Mouse (Mus musculus) fibroblast of lung, adult 2 months (primary cell): ENCODE results near the gene Rpgrip1l.

Experiments
- DNase-seq: peaks from one replicate; pipeline ENCODE4 v3.0.0-alpha.2; 2011; ENCODE audit warnings: low read depth

Gene Rpgrip1l

DNA sequence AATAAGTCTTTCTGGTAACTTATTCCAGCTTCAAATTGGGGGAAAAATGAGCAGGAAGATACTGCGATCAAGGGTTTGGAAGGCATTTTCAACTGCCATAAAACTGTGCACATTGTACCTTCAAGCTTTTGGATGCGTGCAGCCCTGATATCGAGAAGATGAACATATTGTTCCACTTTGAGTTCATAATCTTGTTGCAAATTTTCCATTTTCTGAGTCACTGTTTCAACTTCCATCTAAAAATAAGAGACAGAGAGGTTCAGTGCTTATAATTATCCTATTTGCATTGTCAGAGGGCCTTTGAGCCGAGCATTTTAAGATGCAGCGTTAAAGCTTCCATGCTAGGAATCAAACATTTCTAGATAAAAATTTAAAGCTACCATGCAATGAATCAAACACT lies 39.6 kb downstream of the Rpgrip1l start:
- no peak for DNase-seq

DNA sequence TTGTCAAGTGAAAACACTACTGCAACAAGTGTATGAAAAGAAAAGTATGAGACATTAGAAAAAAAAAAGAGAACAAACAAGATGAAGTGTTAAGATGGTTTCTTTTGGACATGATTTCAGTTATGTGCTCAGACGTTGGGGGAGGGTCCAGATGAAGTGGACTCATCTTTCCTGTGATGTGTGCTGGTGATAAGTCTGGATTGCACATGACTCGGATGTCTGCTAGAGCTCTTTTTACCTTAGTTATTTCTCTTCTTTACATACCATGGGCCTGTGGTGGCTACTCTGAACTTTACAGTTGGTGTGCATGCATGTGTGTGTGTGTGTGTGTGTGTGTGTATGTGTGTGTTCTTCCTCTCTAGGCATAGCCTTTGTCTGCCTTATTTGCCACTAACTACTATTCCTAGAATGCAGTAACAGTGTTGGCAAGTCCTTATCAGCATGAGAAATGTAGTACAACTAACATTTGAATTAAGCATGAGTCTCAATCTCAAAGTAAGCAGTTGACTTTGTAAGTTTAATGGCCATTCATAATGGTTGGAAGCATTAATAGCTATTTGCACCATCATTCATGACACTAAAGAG lies 43.6 kb downstream of the Rpgrip1l start:
- DNase-seq = no peak

DNA sequence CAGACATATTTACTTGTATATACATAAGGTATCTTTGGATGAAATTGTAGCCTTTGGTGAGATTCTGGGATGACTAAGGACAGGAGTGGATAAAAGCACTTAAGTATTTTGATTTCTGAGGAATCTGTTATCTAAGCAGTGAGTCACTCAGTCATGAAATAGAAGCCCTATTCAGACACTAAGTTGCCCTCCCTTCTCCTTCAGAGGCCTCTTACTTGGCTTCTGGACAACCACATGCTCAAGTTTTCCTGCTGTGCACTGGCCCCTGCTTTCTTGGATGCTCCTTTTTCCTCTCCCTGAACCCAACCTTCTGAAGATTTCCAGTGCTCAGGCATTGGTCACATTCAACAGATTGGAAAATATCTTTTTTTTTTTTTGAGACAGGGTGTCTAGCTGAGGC lies 48.5 kb downstream of the Rpgrip1l start:
- DNase-seq = no peak

DNA sequence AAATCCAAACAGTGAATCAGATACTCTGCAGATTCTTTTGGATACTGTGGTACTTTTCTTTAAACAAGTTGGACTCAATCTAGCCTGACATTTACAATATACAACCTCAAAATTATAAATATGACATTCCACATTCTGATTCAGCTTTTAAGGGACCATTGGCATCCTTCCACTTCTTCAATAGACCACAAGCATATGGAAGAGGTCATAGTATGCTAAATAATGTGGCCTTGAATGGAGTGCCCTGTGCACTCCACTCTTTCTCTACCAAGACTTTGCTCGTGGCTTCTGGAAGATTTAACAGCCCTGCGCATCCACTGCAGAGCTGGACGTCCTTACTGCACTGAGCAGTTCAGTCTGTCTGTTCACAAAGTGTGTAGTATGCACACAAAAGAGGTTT lies 49.1 kb downstream of the Rpgrip1l start:
- DNase-seq = no peak

DNA sequence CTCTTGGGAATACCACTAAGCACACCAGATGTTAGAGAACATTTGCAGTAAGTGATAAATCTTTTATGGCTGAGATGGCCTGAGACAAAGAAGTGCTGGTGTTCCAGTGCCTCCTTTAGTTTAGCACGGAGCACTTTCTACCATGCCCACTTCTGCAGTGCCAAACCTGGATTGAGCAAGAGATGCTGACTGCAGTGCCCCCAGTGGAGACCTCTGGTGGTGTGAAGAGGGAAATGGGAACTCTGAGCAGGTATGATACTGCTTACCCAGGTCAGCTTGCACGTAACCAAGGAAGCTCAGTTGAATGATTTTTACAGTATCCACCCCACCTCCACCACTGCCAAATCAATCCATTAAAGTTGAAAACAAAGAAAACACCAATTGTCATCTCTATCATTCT lies 51.5 kb downstream of the Rpgrip1l start:
- DNase-seq = no peak

DNA sequence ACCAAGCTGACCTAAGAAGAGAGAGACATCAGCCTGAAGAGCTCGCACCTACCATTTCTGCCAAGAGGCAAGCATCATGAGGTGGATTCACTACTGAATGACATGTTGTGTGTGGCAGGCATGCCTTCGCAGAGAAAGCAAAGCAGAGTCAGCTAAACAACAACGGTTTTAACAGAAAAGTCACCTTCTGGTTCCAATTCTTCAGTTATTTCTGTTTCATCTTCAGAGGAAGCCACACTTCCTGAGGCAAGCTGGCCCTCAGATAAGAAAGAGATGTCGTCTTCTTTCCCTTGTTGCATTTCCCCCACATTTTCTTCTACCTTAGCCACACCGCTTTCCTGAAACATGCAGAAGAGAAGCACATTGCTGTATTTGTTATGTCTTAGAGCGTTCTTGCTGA lies 62.1 kb downstream of the Rpgrip1l start:
- DNase-seq = no peak

DNA sequence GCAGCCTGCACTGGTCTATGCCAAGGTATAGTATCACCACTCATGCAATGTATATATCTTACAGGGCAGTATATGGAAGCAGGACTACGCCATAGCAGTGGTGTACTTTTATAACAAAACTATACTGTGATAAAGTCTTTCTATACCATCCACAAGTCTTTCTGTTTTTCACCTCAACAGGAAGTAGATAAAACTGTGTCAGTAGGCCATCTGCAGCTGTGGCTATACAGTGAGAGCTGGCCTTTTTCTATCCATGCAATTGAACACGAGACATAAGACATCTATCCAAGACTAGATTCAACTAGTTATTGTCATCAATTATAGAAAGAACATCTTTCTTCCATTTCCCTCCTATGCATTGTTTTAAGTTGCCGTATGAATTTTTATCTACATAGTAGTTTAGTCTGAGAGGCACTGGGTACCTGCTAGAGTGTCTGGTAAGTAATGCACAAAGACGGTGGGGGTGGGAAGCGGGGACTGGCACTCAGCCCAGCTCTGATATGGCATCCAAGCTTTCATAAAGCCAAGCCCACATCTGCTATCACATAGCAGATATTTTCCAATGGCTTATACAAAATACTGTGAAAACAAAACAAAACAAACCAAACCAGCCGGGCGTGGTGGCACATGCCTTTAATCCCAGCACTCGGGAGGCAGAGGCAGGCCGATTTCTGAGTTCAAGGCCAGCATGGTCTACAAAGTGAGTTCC lies 63.1 kb downstream of the Rpgrip1l start:
- DNase-seq = no peak

DNA sequence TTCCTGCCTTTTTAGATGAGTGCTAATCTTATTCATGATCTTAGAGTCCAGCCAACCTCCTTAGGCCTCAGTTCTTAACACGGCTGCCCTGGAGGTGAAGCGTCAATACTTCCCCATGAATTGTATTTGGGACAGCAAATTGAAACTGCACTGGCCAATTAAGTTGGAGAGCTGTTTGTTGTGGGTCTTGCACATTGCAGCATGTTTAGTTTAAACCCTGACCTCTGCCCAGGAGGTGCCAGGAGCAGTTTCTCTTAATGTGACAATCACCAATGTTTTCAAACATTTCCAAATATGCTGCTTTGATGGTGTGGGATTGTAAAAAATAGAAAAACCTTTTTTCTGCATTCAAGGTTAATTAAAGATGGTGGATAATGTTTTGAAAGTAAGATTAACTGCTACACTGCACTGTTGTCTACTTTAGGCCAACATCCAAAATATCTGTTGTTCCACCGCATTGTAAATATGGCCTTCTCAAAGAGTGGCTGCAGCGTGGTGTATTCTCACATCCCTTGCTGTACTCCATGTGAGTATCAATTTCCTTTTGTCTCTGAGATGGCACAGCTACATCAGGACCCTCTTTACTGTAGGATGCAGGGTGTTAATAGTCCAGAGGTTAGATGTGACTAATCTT lies 67.1 kb downstream of the Rpgrip1l start:
- DNase-seq = no peak

DNA sequence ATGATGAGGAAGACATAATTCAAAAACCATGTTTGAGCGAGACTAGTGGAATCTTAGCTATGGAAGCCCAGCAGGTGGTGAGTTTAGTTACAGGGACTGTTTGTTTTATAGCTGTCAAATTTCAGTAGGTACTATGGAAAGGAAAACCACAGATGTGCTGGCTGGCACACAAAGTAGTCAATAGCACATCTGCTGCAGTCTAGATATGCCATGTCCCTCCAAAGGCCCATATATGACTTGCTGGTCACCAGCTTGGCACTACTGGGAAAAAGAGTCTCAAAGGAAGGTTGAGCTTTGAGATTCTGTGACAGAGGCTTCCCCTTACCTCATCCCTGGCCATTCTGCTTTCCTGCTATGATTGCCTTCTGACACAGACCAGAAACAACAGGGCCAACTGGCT lies 70.3 kb downstream of the Rpgrip1l start:
- DNase-seq = no peak

DNA sequence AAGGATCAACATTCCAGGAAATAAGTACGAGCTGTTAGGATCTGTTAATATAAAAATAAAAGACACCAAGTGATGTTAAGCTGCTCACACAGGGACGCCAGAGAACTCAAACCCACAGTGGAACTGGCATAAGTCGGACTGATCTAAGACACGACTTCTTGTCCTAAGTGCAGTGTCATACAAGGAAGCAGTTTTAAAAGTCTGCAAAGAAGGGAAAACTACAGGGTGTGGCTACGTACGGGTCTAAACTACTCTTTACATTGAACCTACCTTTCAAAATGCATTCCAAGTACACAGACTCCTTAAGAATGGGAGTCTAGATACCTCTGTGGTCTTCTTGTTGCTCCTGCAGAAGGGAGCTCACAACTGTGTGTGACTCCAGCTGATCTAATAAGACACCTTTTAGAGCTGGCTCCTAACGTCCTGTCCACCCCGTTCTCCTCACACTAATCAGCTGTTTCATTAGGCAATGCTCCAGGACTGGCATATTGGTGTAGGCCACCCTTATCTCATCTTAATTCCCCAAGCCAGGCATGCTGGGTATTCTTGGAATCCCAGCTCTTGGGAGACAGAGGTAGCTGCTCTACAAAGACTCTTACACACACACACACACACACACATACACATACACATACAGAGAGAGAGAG lies 71.1 kb downstream of the Rpgrip1l start:
- DNase-seq = no peak

DNA sequence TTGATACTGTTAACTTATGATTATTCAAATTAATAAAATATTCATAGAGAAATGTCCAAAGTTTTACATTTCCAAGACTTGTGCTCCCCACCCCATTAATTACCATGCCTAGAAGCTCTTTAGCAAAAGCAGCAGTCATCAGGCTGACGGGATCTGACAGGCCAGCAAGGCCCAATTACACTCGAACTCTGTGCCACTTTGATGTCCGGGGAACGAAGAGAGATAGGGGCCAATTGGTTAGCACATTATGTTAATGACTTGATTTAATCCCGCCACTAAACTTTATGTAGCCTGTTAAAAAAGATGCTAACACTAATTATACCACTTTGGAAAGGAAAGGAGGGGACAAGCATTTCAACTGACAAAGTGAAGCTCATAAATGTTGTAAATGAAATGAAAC lies 71.7 kb downstream of the Rpgrip1l start:
- DNase-seq = no peak

DNA sequence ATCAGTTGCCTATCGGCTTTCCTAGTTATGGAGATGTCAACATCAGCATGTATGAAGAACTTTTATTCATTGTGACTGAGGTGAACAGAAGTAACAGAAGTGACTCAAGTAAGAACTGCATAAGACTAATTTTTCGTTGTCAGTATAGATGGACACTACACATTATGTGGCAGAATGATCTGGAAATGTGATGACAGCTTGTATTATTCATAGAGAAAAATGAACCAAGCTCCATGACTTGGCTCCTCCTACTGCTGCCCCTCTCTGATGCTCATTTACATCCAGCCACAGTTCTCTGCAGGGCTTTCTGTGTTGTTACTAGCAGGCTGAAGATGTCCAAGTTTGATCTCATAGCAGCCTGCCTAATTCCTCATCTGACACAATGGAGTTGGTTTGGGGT lies 75.9 kb downstream of the Rpgrip1l start:
- no peak for DNase-seq

DNA sequence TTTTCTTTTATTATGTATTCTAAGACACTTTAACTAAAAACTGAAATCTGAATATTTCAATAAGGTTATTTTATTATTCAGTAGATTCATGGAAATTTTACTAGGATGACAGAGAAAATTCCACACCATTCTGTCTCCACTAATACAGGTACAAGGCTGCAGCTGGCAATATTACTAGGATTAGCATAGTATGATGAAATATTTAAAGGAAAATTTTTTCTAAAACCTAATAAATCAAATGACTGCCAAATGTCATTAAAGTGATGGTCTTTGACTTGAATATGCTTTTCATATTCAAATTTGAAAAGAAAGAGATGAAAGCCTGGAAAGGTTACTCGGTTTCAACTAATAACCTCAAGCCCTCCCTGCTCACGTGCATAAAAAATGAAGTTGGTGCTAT lies 79.0 kb downstream of the Rpgrip1l start:
- DNase-seq = no peak

DNA sequence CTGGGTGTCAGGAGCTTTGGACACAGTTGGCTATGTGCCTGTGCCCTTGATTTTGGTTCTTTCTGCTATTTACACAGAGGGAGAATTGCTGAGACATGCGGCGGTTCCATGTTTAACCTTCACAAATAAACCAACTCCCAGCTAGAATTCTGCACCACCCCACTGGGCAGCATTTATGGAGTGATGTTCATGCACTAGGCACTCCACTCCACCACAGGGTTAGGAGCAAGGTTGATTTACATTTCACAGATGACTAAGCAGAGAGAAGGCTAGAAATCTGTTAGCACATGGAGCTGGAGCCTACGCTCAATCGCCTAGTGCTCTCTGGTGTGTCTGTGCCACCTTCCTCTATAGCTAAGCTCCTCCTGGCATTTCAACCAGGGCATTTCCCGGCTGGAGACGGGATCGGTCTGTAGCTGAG lies 85.6 kb downstream of the Rpgrip1l start:
- no peak for DNase-seq

DNA sequence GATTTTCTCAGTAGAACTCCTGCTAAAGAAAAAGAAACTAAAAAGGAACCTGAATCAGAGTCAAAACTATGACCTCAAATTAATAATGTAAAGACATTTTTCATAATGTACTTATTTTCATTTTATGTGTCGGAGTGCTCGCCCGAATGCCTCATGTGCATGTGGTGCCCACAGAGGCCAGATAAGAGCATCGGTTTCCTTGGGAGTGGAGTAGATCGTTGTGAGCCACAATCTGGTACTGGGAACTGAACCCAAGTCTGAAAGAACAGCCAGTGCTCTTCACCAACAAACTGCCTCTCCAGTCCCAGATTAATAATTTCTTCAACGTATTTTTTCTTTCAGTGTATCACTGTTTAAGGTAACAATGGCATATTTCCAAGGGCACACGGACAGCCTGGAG lies 88.8 kb downstream of the Rpgrip1l start:
- no peak for DNase-seq

DNA sequence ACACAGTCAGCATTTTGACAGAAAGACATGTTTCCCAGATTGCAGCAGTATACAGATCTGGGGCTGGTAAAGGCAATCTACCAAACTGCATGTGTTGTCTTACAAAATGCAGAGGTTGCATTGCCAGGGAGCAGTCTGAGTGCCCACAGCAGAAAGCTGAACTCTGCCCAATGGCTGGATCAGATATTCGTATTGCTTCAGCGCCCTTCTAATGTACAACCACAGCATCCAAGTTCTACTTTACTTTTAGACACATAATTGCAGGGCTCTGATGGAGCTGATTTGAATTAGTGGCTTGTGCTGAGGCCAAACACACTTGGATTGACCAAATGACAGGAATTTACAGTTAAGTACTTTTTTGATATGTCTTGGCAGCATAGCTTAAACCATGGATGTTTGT lies 91.2 kb downstream of the Rpgrip1l start:
- DNase-seq = peak; percentile 61

DNA sequence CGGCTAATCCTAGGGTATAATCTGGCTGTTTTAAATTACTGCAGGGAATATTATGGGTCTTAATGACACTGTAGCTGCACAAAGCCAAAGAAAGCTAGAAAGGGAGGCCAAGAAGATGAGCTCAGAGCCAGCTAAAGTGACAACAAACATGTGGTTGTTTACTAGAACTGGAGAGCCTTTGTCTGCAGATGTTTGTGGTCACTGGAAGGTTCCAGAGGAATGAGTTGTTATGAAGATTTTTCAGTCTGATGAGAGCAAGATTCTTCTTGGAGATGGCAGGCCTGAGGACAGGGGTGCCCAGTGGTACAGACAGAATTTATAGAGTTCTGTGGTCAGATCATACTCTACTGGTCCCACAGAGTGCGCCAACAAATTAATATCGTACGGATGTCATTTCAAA lies 94.8 kb downstream of the Rpgrip1l start:
- DNase-seq = no peak

DNA sequence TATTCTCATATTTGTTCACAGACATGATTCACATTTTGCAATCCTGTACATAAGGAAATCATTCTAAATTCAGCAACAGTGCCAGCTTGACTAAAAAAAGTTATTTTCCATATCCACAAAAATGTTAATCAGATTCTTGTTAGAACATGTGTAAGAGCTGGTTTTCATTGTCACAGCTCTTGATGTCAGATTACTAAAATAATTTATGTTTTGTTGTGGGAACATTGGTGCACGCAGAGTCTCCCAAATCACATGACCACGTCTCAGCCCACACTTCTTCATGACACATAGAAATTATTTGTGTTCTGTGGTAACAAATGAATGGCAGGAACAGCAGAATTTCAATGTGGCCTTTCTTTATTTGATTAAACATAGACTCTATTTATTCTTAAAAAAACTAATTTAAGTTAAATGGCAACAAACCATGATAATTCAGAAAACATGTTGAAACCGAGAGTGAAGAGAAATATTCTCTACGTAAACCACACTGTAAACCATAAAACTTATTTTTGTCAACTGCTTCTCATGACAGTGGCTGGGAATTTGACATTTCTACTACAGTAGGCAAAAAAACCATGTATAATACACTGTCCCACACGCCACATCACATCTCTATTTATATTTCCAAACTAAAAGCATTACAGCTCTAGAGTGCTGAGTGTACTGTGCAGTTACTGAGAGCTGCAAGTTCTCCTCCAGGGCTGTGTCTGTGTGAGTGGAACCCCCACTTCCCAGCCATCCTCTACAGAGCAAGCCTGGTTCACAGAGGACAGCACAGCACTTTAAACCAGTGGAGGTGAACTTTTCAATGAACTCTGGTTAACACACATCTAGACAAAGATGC lies 95.8 kb downstream of the Rpgrip1l start:
- no peak for DNase-seq

DNA sequence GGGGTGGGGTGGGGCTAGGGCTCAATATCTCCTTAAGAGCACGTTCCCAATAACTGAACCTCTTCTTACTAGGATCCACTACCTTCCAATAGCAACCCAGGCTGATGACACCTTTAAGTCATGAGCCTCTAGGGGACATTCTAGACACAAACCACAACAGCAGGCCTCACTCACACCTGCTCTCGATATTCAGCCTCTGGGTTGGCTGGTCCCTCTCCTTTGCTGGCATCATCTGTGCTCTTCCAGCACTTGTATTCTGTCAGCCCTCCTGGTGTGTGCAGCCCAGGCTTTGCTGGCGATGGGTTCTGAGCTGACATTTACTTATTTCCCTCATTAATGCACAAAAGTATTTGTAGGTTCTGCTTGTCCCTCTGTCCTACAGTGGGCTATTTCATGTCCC lies 98.8 kb downstream of the Rpgrip1l start:
- no peak for DNase-seq

DNA sequence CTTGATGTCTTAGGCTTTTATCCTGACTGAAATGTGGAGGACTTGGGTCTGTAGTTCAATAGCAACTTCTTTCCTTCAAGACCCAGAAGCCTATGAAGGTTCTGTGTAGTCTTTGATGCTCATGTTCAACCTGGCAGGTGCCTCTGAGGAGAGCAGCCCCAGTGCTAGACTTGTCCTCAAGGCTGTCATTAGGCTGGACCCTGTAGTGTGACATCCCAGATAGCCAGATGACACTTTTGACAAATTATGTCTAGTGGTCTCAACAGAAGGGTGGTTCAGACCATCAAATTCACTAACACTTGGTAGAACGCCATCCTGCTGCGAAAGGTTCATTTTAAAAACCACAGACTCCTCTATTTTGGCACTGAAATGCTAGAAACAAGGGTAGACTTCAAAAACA lies 100.1 kb downstream of the Rpgrip1l start:
- no peak for DNase-seq

DNA sequence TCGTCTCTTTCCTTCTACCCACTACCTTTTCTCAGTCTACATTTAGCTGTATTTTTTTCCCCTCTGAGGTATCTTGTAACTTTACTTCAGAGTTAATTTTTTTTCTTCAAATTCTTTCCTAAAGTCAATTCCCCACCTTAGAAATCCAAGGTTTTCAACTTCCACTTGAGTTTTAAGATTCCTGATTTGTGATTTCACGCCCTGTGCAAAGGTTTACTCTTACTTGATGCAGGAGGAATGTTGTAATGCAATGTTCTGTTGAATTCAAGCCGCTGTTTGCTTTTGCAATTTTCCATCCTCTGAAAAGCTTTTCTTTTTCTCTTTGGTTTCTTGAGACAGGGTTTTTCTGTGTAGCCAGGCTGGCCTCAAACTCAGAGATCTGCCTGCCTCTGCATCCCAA lies 103.4 kb downstream of the Rpgrip1l start:
- DNase-seq = no peak

DNA sequence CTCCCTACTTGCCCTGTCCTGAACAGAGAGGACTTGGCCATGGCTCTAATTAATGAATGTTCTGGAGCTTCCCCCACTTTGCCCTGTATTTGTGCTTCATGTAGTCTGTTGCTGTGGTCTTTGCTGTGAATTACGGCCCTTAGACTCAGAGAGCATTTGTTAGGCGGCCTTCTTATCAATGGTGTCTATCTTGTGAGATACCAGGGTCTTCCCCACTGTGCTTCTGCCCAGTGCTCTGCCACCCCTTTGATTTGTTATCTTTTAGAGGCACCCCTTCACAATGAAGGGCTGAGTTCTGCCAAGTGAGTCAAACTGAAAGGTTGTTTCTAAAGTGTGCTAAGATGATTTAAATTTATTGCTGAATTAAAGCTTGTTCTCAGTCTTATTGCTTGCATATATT lies 105.4 kb downstream of the Rpgrip1l start:
- DNase-seq = no peak
